Mouse (Mus musculus): Measurements from ENCODE around the gene Tenm2.

- TF ChIP-seq POLR2A (IDR thresholded peaks at IDR 0.05; ENCODE audit: borderline replicate concordance, control insufficient read depth, low read depth, low read length) = no peak
- TF ChIP-seq CTCF (IDR thresholded peaks at IDR 0.05; ENCODE audit: control insufficient read depth, insufficient read depth, low read length) = no peak
These were observed 1096.2 kb downstream of the Tenm2 start for GRCm38 (mm10) chr11:36139521-36139920.

Data from bone marrow, adult 2 months (tissue).